Mouse (Mus musculus): ENCODE data around the gene Nexn. TPM values are rescaled to one million over a fixed set of nuclear protein-coding genes. Genes with fewer than 3 reads are reported as not detected.

The Nexn gene
- polyA plus RNA-seq, 1 experiment from 2014 or later, result 1.8 TPM

- no peak for ATAC-seq
- Histone ChIP-seq H3K27me3 (ENCODE audit: control insufficient read depth, insufficient read depth, low read depth, low read length) (no peaks in the 10 kb centered on the region), H3K4me2 (ENCODE audit: low read length) (no peak overlapping the region), H3K4me3 (ENCODE audit: low read depth, low read length) (no peak overlapping the region), H3K27ac (ENCODE audit: low read length) (no peak overlapping the region), H3K9ac (ENCODE audit: low read depth, low read length) (no peak overlapping the region), H3K9me3 (replicated peaks; ENCODE audit: control insufficient read depth, low read length, poor library complexity, severe bottlenecking) (no peaks in the 10 kb centered on the region), H3K4me1 (ENCODE audit: control insufficient read depth, insufficient read depth, low read length) (no peaks in the 10 kb centered on the region), H3K36me3 (ENCODE audit: control insufficient read depth, insufficient read depth, low read length) (peaks cover 15% of the 10 kb centered on the region)
- 98% methylated on average over 1 of the region's 1 CpGs for WGBS
Measured at GRCm38 (mm10) chr3:152235238-152235637, 30.9 kb downstream of the Nexn start.

DNA sequence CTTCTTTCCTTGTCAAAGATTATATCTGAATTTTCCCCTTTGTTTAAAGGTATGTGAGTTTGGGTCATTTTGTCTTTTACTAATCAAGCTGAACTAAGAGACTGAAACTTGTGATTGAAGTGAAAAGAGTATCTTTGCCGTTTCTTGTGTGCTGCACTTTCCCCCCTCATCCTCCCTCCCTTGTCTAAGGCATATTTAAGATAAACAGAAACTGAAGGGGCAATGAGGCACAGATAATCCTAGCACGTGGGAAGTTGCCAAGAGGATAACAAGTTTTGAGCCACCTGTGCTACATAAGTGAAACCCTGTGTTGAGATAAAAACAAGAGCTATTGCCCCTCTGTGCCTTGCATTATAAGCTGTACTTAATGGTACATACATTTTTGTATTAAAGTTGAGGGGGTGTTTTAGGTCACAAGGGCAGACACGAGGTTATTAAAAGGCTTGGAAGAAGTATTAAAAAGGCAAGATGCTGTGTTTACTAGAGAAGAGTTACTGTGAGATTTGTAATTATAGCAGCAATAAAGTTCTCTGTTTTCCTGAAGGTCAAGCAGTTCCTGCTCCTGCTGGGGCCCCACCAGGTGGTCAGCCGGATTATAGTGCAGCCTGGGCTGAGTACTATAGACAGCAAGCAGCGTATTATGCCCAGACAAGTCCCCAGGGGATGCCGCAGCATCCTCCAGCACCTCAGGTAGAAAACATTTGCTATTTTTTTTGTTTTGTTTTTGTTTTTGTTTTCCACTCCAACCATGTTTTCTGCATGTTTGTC lies 34.6 kb downstream of the Nexn start:
- no peak overlapping the region for H3K27ac ChIP-seq (ENCODE audit: low read length)
- no peak for ATAC-seq

DNA sequence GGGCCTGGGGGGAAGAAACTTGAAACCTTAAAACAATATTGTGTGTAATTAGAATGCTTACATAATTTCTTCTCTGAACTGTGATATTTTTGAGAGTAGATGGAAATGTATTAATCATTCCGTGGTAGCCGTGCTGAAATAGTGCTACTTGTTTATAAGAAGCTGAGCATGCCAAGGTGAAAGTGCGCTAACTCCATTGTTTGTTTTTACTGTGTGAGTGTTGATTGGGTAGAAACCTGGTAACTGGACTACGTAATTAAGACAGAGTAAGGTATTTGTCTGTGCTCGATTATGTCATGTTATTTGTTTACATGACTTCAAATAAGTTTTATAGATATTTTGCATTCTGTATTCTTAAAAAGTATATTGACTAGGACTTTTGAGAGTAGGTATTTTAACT lies 36.9 kb downstream of the Nexn start:
- Histone ChIP-seq H3K27ac (ENCODE audit: low read length) (no peak overlapping the region), H3K4me1 (ENCODE audit: control insufficient read depth, insufficient read depth, low read length) (no peaks in the 10 kb centered on the region), H3K4me3 (ENCODE audit: low read depth, low read length) (no peak overlapping the region), H3K9me3 (replicated peaks; ENCODE audit: control insufficient read depth, low read length, poor library complexity, severe bottlenecking) (no peaks in the 10 kb centered on the region), H3K9ac (ENCODE audit: low read depth, low read length) (no peak overlapping the region), H3K4me2 (ENCODE audit: low read length) (no peak overlapping the region), H3K36me3 (ENCODE audit: control insufficient read depth, insufficient read depth, low read length) (peaks cover 35% of the 10 kb centered on the region), H3K27me3 (ENCODE audit: control insufficient read depth, insufficient read depth, low read depth, low read length) (no peaks in the 10 kb centered on the region)
- no peak for ATAC-seq
- WGBS, result 94% methylated on average over 5 of the region's 5 CpGs

More for the DNA sequence above, 34.6 kb downstream of the Nexn start:
- WGBS, result 46% methylated on average over 6 of the region's 6 CpGs
- Histone ChIP-seq H3K9ac (ENCODE audit: low read depth, low read length) (no peak overlapping the region), H3K4me1 (ENCODE audit: control insufficient read depth, insufficient read depth, low read length) (no peaks in the 10 kb centered on the region), H3K27me3 (ENCODE audit: control insufficient read depth, insufficient read depth, low read depth, low read length) (no peaks in the 10 kb centered on the region), H3K4me3 (ENCODE audit: low read depth, low read length) (no peak overlapping the region), H3K4me2 (ENCODE audit: low read length) (no peak overlapping the region), H3K36me3 (ENCODE audit: control insufficient read depth, insufficient read depth, low read length) (peaks cover 21% of the 10 kb centered on the region), H3K9me3 (replicated peaks; ENCODE audit: control insufficient read depth, low read length, poor library complexity, severe bottlenecking) (no peaks in the 10 kb centered on the region)

DNA sequence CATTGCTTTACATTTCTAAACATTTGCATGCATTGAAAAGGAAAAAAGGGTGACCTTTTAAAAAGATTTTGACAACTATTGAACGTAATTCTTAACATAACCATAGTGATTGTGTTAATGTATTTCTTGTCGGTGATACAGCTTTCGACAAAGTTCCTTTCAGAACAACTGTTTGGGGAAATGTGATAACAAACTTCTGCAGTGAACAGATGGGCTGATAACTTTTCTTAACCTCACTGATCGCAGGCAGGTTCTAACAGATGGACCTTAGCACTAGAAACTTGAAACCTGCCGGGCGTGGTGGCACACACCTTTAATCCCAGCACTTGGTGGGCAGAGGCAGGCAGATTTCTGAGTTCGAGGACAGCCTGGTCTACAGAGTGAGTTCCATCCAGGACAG lies 37.3 kb downstream of the Nexn start:
- Histone ChIP-seq H3K4me2 (ENCODE audit: low read length) (no peak overlapping the region), H3K27me3 (ENCODE audit: control insufficient read depth, insufficient read depth, low read depth, low read length) (no peaks in the 10 kb centered on the region), H3K9ac (ENCODE audit: low read depth, low read length) (no peak overlapping the region), H3K36me3 (ENCODE audit: control insufficient read depth, insufficient read depth, low read length) (peaks cover 39% of the 10 kb centered on the region), H3K4me1 (ENCODE audit: control insufficient read depth, insufficient read depth, low read length) (no peaks in the 10 kb centered on the region), H3K4me3 (ENCODE audit: low read depth, low read length) (no peak overlapping the region), H3K27ac (ENCODE audit: low read length) (no peak overlapping the region), H3K9me3 (replicated peaks; ENCODE audit: control insufficient read depth, low read length, poor library complexity, severe bottlenecking) (no peaks in the 10 kb centered on the region)
- WGBS, result 98% methylated on average over 7 of the region's 7 CpGs
- ATAC-seq, result no peak

DNA sequence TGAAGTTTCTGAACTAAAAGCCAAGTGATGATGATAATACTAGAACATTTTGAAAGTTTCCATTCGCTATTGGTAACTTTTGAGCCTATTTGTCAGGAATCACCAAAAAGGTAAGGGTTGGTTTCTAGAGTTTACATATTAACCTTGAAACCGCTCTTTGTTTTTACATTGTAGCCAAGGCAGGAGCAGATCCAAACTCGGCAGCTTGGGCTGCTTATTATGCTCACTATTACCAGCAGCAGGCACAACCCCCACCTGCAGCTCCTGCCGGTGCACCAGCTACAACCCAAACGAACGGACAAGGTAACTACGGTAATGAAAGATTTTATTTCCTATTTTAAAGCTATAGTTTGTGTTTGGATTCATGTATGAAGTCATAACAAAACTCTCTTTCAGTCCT lies 40.2 kb downstream of the Nexn start:
- Histone ChIP-seq H3K36me3 (ENCODE audit: control insufficient read depth, insufficient read depth, low read length) (peaks cover 54% of the 10 kb centered on the region), H3K4me2 (ENCODE audit: low read length) (no peak overlapping the region), H3K4me3 (ENCODE audit: low read depth, low read length) (no peak overlapping the region), H3K9me3 (replicated peaks; ENCODE audit: control insufficient read depth, low read length, poor library complexity, severe bottlenecking) (no peaks in the 10 kb centered on the region), H3K9ac (ENCODE audit: low read depth, low read length) (no peak overlapping the region), H3K4me1 (ENCODE audit: control insufficient read depth, insufficient read depth, low read length) (no peaks in the 10 kb centered on the region), H3K27ac (ENCODE audit: low read length) (no peak overlapping the region), H3K27me3 (ENCODE audit: control insufficient read depth, insufficient read depth, low read depth, low read length) (no peaks in the 10 kb centered on the region)
- 94% methylated on average over 7 of the region's 7 CpGs for WGBS
- no peak for ATAC-seq

- ATAC-seq, result no peak
- Histone ChIP-seq H3K4me2 (ENCODE audit: low read length) (no peak overlapping the region), H3K9me3 (replicated peaks; ENCODE audit: control insufficient read depth, low read length, poor library complexity, severe bottlenecking) (no peaks in the 10 kb centered on the region), H3K36me3 (ENCODE audit: control insufficient read depth, insufficient read depth, low read length) (peaks cover 59% of the 10 kb centered on the region), H3K4me1 (ENCODE audit: control insufficient read depth, insufficient read depth, low read length) (no peaks in the 10 kb centered on the region), H3K27me3 (ENCODE audit: control insufficient read depth, insufficient read depth, low read depth, low read length) (no peaks in the 10 kb centered on the region), H3K9ac (ENCODE audit: low read depth, low read length) (no peak overlapping the region), H3K4me3 (ENCODE audit: low read depth, low read length) (no peak overlapping the region), H3K27ac (ENCODE audit: low read length) (no peak overlapping the region)
Measured at GRCm38 (mm10) chr3:152224918-152225317, 41.2 kb downstream of the Nexn start.

- ATAC-seq, result no peak
- peaks cover 25% of the 10 kb centered on the region for H3K4me1 ChIP-seq (ENCODE audit: control insufficient read depth, insufficient read depth, low read length)
- no peak overlapping the region for H3K9ac ChIP-seq (ENCODE audit: low read depth, low read length)
- no peak overlapping the region; the same call in 1 of the 2 replicates for H3K4me3 ChIP-seq (ENCODE audit: low read depth, low read length)
- H3K27me3 ChIP-seq (ENCODE audit: control insufficient read depth, insufficient read depth, low read depth, low read length), result no peaks in the 10 kb centered on the region
- 44% methylated on average over 3 of the region's 3 CpGs for WGBS
- H3K27ac ChIP-seq (ENCODE audit: low read length), result no peak overlapping the region
- peak overlapping the region; percentile 74 for H3K4me2 ChIP-seq (ENCODE audit: low read length)
- peaks cover 10% of the 10 kb centered on the region for H3K36me3 ChIP-seq (ENCODE audit: control insufficient read depth, insufficient read depth, low read length)
- no peaks in the 10 kb centered on the region for H3K9me3 ChIP-seq (replicated peaks; ENCODE audit: control insufficient read depth, low read length, poor library complexity, severe bottlenecking)
Measured at GRCm38 (mm10) chr3:152213416-152213815, 52.7 kb downstream of the Nexn start.

- H3K4me3 ChIP-seq (ENCODE audit: low read depth, low read length), result peak overlapping the region; percentile 79
- 31% methylated on average over 7 of the region's 7 CpGs for WGBS
- H3K27ac ChIP-seq (ENCODE audit: low read length), result peak overlapping the region; percentile 99; the same call in 1 of the 2 replicates
- no peaks in the 10 kb centered on the region for H3K9me3 ChIP-seq (replicated peaks; ENCODE audit: control insufficient read depth, low read length, poor library complexity, severe bottlenecking)
- H3K9ac ChIP-seq (ENCODE audit: low read depth, low read length), result peak overlapping the region; percentile 94
- peaks cover 27% of the 10 kb centered on the region for H3K4me1 ChIP-seq (ENCODE audit: control insufficient read depth, insufficient read depth, low read length)
- H3K27me3 ChIP-seq (ENCODE audit: control insufficient read depth, insufficient read depth, low read depth, low read length), result no peaks in the 10 kb centered on the region
- peaks cover 5% of the 10 kb centered on the region; the same call in 1 of the 2 replicates for H3K36me3 ChIP-seq (ENCODE audit: control insufficient read depth, insufficient read depth, low read length)
- no peak for ATAC-seq
- peak overlapping the region; percentile 74 for H3K4me2 ChIP-seq (ENCODE audit: low read length)
Measured at GRCm38 (mm10) chr3:152211731-152212279, 54.3 kb downstream of the Nexn start.

DNA sequence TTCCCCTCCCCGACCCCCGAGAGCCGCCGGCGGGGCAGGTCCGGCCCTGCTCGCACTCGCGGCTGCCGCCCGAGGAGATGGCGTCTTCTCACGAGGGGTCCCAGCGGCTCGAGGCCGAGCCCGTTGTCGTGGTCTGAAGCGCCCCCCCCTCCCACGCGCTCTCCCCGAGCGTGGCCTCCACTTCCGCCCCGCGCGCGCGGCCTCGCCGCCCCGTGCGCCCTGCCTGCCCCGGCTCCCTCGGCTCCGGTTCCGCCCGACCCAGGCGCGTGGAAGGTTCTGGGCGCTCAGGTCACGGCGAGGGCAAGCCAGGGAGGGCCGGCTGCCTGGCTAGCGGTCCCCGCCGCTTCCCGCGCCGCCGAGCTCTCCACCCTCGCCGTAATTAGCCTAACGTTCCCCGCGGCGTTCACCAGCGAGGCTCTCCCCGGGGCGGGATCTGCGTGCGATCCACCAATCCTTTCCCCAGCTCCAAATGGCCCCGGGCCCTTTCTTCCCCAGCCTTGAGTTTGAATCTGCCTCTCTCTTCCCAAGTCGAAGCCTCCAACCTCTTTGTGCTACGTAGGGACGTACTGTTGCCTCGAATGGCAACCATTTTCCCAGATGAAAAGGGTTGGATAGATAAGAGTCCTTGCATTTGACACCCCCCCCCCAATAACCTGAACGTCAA lies 55.3 kb downstream of the Nexn start:
- Histone ChIP-seq H3K9ac (ENCODE audit: low read depth, low read length) (peak overlapping the region; percentile 94), H3K36me3 (ENCODE audit: control insufficient read depth, insufficient read depth, low read length) (peaks cover 3% of the 10 kb centered on the region; the same call in 1 of the 2 replicates)
- WGBS, result 0% methylated on average over 62 of the region's 68 CpGs

More for the DNA sequence above, 55.3 kb downstream of the Nexn start:
- peaks cover 27% of the 10 kb centered on the region for H3K4me1 ChIP-seq (ENCODE audit: control insufficient read depth, insufficient read depth, low read length)
- H3K27me3 ChIP-seq (ENCODE audit: control insufficient read depth, insufficient read depth, low read depth, low read length), result no peaks in the 10 kb centered on the region
- peak overlapping the region; percentile 74 for H3K4me2 ChIP-seq (ENCODE audit: low read length)
- H3K4me3 ChIP-seq (ENCODE audit: low read depth, low read length), result peak overlapping the region; percentile 79
- ATAC-seq, result peak; percentile 73
- H3K9me3 ChIP-seq (replicated peaks; ENCODE audit: control insufficient read depth, low read length, poor library complexity, severe bottlenecking), result no peaks in the 10 kb centered on the region
- H3K27ac ChIP-seq (ENCODE audit: low read length), result peak overlapping the region; percentile 99
